Mouse (Mus musculus): ENCODE data around the gene Tmem256. TPM values are rescaled to one million over a fixed set of nuclear protein-coding genes. Genes with fewer than 3 reads are reported as not detected.

Gene Tmem256
- polyA plus RNA-seq, 1 experiment = 279 TPM

DNA sequence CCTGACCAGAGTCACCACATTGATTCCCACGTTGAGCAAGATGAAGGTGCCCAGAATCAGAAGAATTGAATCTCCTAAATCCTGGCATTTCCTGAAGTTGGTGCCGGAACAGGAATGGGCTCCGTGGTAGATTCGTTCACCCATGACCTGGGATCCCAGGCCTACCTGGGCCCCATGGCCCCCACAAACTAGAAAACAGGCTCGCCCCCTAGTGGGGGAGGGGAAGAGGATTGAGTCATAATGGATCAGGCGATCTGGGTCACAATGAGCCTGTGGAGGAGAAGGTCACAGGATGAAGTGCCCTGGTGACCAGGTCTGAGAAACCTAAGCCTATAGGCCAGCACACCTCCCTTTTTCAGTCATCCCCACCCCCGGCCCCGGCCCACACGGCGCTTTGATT, 23.2 kb upstream of the Tmem256 start, which contains the start of gene Gm39566:
Gm39566 (minus strand) TSS at position 144 of the 400 bp plus-strand sequence.
- DNase-seq (ENCODE audit: low read depth) = no peak

DNA sequence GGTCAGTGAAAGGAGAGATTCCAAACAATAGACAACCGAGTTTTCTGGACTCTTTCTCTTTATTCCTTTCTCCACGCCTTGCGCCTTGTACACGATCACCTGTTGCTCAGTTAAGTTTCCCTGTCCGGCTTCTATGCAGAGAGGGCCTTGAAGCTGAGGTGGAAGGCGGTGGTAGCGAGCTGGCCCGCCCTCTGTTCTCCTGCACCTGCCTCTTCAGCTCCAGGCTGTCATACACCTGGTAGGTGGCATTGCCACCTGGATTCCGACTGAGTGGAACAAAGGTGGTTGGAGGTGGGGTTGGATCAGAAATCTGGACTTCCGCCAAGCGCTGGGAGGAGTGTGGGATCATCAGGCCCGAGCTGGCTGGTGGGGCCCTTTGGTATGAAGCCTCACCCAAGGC, 21.8 kb upstream of the Tmem256 start:
- DNase-seq (ENCODE audit: low read depth) = no peak

- no peak for DNase-seq (ENCODE audit: low read depth)
These were observed 19.9 kb upstream of the Tmem256 start, which contains the start of gene Spem2 for GRCm38 (mm10) chr11:69818365-69818764. TSS of gene Spem2 (minus strand) at chr11:69818465.

DNA sequence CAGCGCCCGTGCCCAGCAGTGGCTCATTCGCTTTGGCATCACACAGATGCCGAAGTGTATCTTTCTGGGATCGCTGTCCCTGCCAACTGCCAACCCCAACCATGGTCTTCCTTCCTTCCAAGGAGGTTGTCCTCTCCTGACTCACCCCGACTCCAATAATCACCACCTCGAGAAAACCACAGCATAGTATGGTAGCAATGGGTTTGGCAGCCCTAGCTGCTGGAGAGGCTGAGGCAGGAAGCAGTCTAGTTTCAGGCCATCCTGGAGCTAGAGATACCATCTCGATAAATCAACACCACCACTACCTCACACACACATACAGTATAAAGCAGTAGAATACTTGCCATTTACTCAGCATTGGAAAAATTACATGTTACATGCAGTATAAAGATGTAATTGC, 19.4 kb upstream of the Tmem256 start:
- no peak for DNase-seq (ENCODE audit: low read depth)

- DNase-seq (ENCODE audit: low read depth) = no peak
These were observed 16.2 kb upstream of the Tmem256 start, which contains the start of gene Spem1 for GRCm38 (mm10) chr11:69822080-69822479. TSS of gene Spem1 (minus strand) at chr11:69822180.

DNA sequence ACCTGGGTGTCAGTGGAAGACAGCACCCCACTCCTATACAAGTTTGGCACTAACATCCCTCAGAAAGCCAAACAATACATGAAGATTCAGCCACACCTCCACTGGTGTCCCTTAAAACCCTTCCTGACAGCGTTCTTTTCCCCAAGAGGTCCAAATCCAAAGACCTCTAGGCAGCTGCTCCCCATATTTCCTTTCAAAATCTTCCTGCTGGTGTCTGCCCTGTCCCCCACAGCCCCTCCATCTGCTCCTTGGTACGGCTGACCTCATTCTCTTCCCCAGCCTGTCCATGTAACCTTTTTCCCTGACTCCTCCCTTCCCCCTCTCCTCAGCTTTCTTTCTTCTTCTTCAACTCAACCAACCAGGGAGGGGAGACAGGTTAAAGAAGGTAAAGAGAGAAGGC, 14.9 kb upstream of the Tmem256 start:
- DNase-seq (ENCODE audit: low read depth) = no peak

DNA sequence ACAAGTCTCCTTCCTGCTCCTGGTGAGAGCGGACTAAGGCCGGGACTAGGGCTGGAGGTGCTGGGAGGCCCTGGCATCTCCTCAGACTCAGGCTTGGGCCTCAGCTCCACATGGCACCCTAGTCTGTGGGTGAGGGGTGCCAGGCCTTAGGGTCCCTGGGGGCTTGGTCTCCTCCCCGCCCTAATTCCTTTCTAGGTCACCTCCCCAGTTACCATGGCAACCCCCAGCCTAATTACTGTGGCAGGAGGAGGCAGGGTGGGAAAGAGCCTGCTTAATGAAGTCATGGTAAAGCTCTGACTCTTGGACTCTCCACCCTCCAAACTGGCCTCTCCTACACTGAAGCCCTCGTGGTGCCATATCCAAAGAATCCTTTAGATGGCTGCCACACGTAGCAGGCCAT, 9.5 kb upstream of the Tmem256 start:
- no peak for DNase-seq (ENCODE audit: low read depth)

DNA sequence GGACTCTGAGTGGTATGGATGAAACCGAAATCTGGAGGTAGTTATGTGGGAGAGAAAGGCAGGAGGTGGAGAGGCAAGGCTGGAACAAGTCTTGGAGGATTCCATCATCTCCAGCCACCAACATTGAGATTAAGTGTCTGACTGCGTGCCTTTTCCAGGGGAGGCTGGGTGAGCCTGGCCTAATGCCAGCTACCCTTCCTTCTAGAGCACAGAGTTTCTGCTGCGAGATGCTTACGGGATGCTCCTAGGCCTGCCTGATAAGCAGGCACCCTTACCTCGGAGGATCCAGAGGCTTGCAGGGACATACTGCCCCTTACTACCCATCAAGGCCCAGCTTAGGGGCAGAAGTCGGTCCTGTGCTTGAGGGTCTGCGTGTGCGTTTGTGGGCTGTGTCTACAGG, 4.8 kb upstream of the Tmem256 start:
- no peak for DNase-seq (ENCODE audit: low read depth)

DNA sequence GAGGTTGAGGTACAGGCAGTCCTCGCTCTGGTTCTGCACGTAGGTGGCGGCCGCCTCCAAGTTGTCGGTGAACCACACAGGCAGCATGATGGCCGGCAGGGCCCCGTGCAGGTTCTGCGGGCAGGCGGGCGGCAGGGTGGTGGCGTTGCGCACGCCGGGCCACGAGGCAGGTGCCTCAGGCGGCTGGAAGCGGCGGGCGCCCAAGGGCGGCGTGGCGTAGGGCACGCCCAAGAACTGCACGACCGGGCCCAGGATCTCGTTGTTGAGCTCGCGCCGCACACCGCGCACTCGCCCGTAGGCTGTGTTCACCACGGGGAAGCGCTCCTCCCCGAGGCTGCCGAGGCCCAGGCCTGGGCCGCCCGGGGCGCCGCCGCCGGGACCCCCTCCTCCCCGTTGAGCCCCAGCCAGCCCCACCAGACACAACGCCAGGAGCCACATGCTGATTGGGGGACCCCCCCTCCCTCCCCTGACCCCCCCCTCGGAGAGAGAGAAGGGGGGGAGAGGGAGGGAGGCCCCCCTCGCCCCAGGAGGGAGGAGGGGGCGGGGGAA, 4.2 kb upstream of the Tmem256 start:
- DNase-seq (ENCODE audit: low read depth) = no peak

- DNase-seq (ENCODE audit: low read depth) = no peak
These were observed 2.9 kb upstream of the Tmem256 start for GRCm38 (mm10) chr11:69835326-69835965.

DNA sequence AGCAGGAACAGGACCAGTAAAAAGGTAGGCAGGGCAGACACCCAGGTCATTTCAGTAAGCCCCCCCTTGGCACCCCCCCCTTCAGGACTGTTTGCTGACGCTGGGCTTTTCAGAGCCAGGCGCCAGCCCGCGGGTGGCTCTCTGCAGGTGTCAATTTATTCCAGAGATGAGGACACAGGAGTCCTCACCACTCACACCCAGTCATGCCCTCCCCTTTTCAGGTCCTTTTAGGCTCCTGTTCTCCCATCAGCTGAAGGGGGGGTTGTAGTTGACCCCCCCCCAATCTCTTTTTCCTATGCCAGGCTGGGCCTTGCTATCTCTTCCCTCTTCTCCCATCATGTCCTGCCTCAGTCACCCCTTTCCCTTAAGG, 2.4 kb upstream of the Tmem256 start:
- no peak for DNase-seq (ENCODE audit: low read depth)

GRCm38 (mm10) chr11:69836703-69837576, 1.4 kb upstream of the Tmem256 start:
- no peak for DNase-seq (ENCODE audit: low read depth)

DNA sequence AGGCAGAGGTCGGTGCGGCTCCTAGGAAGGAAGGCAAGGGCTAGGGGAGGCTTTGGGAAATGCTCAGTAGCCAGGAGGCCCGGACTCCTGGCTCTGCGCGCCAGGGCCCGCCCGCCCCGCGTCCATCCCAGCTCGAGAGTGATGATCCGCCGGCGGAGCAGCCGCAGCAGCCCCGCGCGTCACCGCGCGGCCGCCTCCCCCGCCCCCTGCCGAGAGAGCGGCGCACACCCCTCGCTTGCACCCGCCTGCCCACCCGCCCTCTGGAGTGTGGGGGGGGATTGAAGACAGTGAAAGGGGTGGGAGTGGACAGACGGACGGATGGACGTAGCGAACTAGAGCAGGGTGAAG, 736 bp upstream of the Tmem256 start, which contains the start of gene Nlgn2:
Nlgn2 (minus strand) TSS at position 181 of the 348 bp plus-strand sequence.
- DNase-seq (ENCODE audit: low read depth) = no peak

DNA sequence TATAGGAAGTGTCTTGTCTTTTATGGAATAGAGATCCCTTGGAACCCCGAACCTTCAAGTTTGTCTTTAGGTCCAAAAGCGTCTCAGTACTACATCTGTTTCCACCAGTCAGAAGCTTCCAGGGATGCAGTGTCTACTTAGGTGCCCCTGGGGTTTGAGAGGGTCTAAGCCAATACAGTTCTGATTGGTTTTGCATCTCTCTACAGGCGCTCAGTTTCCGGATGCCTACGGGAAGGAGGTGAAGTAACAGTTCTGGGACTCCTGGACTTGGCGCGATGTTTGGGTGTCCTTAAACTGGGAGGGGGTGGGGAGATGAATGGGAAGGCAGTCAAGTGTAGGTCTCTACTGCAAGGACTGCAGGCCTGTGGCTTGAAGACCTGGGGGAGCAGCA, 395 bp downstream of the Tmem256 start:
- DNase-seq (ENCODE audit: low read depth) = no peak

DNA sequence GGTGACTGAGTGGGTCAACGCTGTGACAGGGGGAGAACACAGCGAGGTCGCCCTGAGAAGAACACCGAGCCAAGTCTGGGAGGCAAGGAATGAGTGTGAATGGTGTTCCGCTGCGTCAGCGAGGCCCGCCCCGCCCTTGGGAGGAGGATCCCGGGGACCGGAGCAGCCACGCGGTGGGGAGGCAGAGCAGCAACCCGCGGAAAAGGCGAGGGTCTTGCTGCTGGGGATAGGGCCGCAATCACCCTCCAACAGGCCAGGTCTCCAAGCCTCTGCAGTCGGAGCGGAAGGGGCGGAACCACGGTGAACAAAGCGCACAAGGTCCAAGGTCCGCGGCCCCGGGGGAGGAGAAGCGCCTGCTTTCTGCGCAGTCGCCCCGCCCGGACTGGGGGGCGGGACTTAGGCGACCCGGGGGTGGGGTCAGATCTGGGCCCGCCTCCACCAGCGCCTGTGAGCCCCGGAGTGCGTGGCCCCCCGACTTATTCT, 7.9 kb downstream of the Tmem256 start, which contains the start of gene Plscr3:
Plscr3 (plus strand) TSS at position 179 of the 483 bp plus-strand sequence.
- DNase-seq (ENCODE audit: low read depth) = peak; percentile 24

DNA sequence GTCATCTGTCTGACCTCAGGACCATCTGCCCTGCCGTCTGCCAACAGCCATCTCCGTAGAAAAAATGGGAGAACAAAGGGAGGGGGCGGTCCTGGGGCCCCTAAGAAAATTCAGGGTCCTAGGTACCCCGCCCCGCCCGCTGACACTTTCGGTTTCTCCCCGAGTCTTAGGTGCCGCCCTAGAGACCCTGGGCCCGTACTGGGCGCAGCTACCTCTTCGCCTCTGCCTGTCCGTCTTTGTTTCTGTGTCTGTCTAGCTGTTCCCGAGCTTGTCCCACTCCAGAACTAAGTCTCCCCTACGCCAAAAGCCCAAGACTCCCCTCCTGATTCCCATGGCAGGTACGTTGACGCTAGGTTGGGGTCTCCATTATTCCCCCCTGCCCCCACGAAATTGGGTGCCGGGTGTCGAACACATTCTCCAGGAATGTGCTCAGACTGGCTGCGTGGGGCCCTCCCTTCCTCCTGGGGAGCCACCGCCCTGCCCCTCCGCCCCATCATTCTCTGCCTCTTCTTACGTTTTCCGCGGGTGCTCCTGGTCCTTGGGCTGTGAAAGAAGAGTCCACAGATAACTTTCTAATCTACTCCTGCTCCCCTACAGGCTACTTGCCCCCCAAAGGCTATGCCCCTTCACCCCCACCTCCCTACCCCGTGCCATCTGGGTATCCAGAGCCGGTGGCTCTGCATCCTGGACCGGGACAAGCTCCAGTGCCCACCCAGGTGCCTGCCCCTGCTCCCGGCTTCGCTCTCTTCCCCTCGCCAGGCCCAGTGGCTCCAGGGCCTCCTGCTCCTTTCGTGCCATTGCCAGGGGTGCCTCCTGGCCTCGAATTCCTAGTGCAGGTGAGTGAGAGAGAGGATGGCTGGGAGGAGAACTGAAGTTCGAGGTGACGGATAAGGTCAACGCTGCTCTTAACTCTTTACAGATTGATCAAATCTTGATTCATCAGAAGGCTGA, 8.7 kb downstream of the Tmem256 start:
- DNase-seq (ENCODE audit: low read depth) = no peak

DNA sequence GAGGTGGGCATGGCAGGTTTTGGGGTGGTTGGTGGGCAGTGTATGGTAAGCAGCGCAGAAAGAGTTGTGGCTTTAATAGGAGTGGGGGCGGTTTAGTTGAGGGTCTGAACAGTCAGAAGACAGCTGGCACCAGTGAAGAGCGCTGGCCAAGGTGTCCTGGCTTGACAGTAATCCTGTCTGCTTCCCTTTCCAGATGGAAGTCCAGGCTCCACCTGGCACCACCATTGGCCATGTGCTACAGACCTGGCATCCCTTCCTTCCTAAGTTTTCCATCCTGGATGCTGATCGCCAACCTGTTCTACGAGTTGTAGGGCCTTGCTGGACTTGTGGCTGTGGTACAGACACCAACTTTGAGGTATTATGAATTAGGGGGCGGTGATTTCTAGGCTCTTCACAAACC, 9.7 kb downstream of the Tmem256 start:
- DNase-seq (ENCODE audit: low read depth) = no peak

DNA sequence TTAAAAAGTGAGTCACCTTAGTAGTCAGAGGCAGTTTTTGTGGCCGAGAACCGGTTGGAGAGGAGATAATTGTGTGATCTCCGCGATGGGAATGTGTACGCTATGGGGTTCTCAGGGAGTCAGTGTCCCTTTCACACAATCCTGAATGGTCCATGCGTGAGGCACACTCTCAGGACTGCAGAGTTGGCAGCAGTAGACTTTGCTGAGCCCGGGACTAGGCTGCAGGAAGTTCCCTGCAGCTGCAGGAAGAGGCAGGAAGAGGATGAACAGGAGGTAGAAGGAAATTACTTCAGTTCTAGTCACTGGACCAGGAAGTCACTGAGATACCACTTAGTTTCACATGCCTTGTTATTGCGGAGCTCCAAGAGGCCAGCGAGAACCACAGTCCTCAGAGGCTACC, 10.8 kb downstream of the Tmem256 start:
- DNase-seq (ENCODE audit: low read depth) = no peak

DNA sequence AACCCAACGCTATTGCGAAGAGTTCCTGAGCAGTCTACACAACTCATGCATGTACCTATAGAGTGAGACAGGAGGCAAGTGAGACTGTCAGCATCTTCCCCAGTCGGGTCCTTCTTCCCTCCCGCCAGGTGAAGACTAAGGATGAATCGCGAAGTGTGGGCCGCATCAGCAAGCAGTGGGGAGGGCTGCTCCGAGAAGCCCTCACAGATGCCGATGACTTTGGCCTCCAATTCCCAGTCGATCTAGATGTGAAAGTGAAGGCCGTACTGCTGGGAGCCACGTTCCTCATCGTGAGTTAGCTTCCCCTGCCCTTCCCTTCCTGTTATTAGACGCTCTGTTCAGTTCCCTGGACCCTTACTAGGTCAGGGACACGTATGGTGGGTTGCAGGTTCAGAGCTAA, 11.6 kb downstream of the Tmem256 start:
- DNase-seq (ENCODE audit: low read depth) = no peak

GRCm38 (mm10) chr11:69850754-69851153, 12.4 kb downstream of the Tmem256 start:
- DNase-seq (ENCODE audit: low read depth) = no peak

- DNase-seq (ENCODE audit: low read depth) = no peak
These were observed 15.7 kb downstream of the Tmem256 start for GRCm38 (mm10) chr11:69853994-69854393.

All from gonadal fat pad, adult 2 months (tissue).